Mouse (Mus musculus) heart, postnatal 4 days (tissue): Measurements from ENCODE around the gene Nvl. TPM values are rescaled to one million over a fixed set of nuclear protein-coding genes. Genes with fewer than 3 reads are reported as not detected.
A peak's percentile ranks its signal among the peaks of the same experiment; 100 is the strongest.

ENCODE experiments used
- DNase-seq: peaks from one replicate; pipeline ENCODE4 v3.0.0; 2021
- total RNA-seq, 2 experiments: library from RNA; stranded (reverse); gene quantifications; 2 replicates each; pipeline ENCODE4 v1.2.3; 2021

The Nvl gene
- 10 to 100 TPM; 12.0 to 15.0 TPM for total RNA-seq

- peak; percentile 96 for DNase-seq
Observed at GRCm38 (mm10) chr1:181143950-181144836, at the start of gene Nvl, which contains the start of gene Cnih4. TSS of gene Nvl (minus strand) at chr1:181144204. TSS of gene Cnih4 (plus strand) at chr1:181144693.

GRCm38 (mm10) chr1:181188925-181189324, 44.9 kb upstream of the Nvl start:
- DNase-seq = no peak

- DNase-seq = no peak
Observed at GRCm38 (mm10) chr1:181170210-181170609, 26.2 kb upstream of the Nvl start.

- no peak for DNase-seq
Observed at GRCm38 (mm10) chr1:181168377-181168776, 24.4 kb upstream of the Nvl start.

GRCm38 (mm10) chr1:181167816-181168215, 23.8 kb upstream of the Nvl start:
- DNase-seq = no peak

GRCm38 (mm10) chr1:181151541-181151940, 7.5 kb upstream of the Nvl start:
- DNase-seq = no peak

GRCm38 (mm10) chr1:181150827-181151534, 7.0 kb upstream of the Nvl start:
- DNase-seq = peak; percentile 93

GRCm38 (mm10) chr1:181150431-181150826, 6.4 kb upstream of the Nvl start:
- DNase-seq = no peak

- DNase-seq = no peak
Observed at GRCm38 (mm10) chr1:181149373-181150017, 5.5 kb upstream of the Nvl start.

- DNase-seq = no peak
Observed at GRCm38 (mm10) chr1:181148540-181148939, 4.5 kb upstream of the Nvl start.

- DNase-seq = no peak
Observed at GRCm38 (mm10) chr1:181146187-181146586, 2.2 kb upstream of the Nvl start.

- no peak for DNase-seq
Observed at GRCm38 (mm10) chr1:181144966-181145365, 962 bp upstream of the Nvl start.

GRCm38 (mm10) chr1:181143609-181143949, 425 bp downstream of the Nvl start:
- DNase-seq = no peak

GRCm38 (mm10) chr1:181138730-181139129, 5.3 kb downstream of the Nvl start:
- DNase-seq = no peak

GRCm38 (mm10) chr1:181131915-181132314, 12.1 kb downstream of the Nvl start:
- DNase-seq = no peak

- DNase-seq = no peak
Observed at GRCm38 (mm10) chr1:181126766-181127165, 17.2 kb downstream of the Nvl start.

- no peak for DNase-seq
Observed at GRCm38 (mm10) chr1:181125916-181126315, 18.1 kb downstream of the Nvl start.

GRCm38 (mm10) chr1:181124145-181124544, 19.9 kb downstream of the Nvl start:
- DNase-seq = no peak

- no peak for DNase-seq
Observed at GRCm38 (mm10) chr1:181117112-181117511, 26.9 kb downstream of the Nvl start.

- no peak for DNase-seq
Observed at GRCm38 (mm10) chr1:181090048-181090447, 54.0 kb downstream of the Nvl start.

- DNase-seq = peak; percentile 16
Observed at GRCm38 (mm10) chr1:181084021-181084420, 60.0 kb downstream of the Nvl start.

GRCm38 (mm10) chr1:181073075-181073474, 70.9 kb downstream of the Nvl start:
- DNase-seq = no peak

- no peak for DNase-seq
Observed at GRCm38 (mm10) chr1:181069671-181070070, 74.3 kb downstream of the Nvl start.
